Mouse (Mus musculus) T-helper 17 cell (primary cell): Measurements from ENCODE around the gene Camta2.

Experiments
- in situ Hi-C, 2 experiments: fragments of 300-600 bp; cut with MboI, MseI; formaldehyde crosslinking; loops; 1 replicate in 1 of 2; 2 replicates in 1 of 2; pipeline ENCODE4 v1.15.1; 2025; ENCODE audit warnings: high pct_unique_total_duplicates in 2 of 2

The Camta2 gene

DNA sequence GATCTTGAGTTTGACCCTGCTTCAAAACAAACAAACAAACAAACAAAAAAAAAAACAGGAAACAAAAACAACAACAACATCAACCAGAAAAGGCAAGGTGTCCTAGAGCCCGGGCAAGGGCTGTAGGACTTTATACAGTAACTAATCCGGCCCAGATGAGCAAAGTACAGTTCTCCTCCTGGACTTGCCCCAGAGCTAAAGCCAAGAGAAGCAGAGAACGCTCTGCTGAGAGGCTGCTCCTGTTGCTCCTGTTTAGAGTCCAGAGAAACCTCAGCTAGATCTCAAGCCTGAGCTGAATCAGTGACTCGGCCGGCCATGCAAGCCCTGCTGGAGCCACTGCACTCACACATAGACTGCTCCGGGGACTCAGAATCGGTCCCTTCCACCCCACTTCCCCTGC is 57.8 kb downstream of the Camta2 start:
- in situ Hi-C loops = loop anchor here in 1 of 2 experiments (25.0 kb wide), 1 partner anchor 132 kb away; the partner anchor contains the start of gene Zfp3

DNA sequence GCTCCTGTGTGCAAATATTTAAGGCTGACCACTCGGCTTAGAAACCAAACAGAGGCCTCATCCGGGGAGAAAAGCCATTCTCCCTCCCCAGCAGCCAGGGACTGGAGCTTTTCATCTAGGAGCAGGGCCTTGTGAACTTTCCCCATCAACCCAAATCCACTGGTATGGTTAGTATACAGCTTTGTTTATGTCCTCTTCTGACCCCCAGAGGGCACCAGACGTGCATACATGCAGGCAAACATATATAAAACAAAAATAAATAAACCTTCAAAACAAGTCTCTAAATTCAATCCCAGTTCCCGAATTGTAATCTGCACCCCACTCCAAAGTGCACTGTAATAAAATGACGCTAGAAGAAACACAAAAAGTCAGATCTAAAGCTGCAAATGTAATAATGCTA is 58.3 kb downstream of the Camta2 start:
- in situ Hi-C loops = loop anchor here in 1 of 2 experiments (25.0 kb wide), 1 partner anchor 133 kb away; the partner anchor contains the start of gene Zfp3

DNA sequence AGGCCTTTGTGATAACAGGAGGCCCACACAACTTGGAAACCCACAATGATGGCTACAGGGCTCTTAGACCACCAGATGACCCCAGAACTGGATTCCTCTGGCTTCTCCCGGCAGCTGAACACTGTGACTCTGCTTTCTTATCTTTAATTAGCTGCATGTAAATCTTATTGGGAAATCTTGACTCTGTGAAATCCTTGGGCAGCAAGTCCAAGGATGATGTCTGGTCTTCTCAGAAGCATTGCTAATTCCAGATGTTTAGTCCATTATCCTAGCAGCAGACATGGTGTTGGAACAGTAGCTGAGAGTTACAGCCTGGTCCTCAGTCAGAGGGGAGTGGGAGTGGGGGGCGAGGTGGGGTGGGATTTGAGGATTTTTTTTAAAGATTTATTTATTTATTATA is 59.5 kb downstream of the Camta2 start:
- in situ Hi-C loops = loop anchor here in 1 of 2 experiments (25.0 kb wide), 1 partner anchor 134 kb away; the partner anchor contains the start of gene Zfp3

- in situ Hi-C loops = loop anchor here in 1 of 2 experiments (25.0 kb wide), 1 partner anchor 135 kb away; the partner anchor contains the start of gene Zfp3
These were observed 61.0 kb downstream of the Camta2 start for GRCm38 (mm10) chr11:70626877-70627276.

GRCm38 (mm10) chr11:70625473-70625872 is 62.4 kb downstream of the Camta2 start:
- in situ Hi-C loops = loop anchor here in 1 of 2 experiments (25.0 kb wide), 1 partner anchor 137 kb away; the partner anchor contains the start of gene Zfp3

GRCm38 (mm10) chr11:70623053-70623742 is 64.7 kb downstream of the Camta2 start:
- in situ Hi-C loops = no loop called here

GRCm38 (mm10) chr11:70621972-70622814 is 65.7 kb downstream of the Camta2 start:
- in situ Hi-C loops = no loop called here
